Mouse (Mus musculus) right cerebral cortex, postnatal 4 days (tissue): ENCODE results near the gene Rae1.

Experiments
- DNase-seq: peaks from one replicate; pipeline ENCODE4 v3.0.0-alpha.2; 2022

Rae1 gene

GRCm38 (mm10) chr2:173050604-173051382 lies 50.9 kb downstream of the Rae1 start:
- DNase-seq, result no peak

GRCm38 (mm10) chr2:173052881-173053280 lies 53.0 kb downstream of the Rae1 start:
- no peak for DNase-seq

- DNase-seq, result no peak
Observed at GRCm38 (mm10) chr2:173053846-173054245, 53.9 kb downstream of the Rae1 start.

- no peak for DNase-seq
Observed at GRCm38 (mm10) chr2:173056303-173056881, 56.5 kb downstream of the Rae1 start.

GRCm38 (mm10) chr2:173056882-173057315 lies 57.0 kb downstream of the Rae1 start:
- DNase-seq, result no peak

- no peak for DNase-seq
Observed at GRCm38 (mm10) chr2:173057623-173058022, 57.7 kb downstream of the Rae1 start.

- DNase-seq, result no peak
Observed at GRCm38 (mm10) chr2:173058263-173058662, 58.3 kb downstream of the Rae1 start.

- no peak for DNase-seq
Observed at GRCm38 (mm10) chr2:173060450-173060849, 60.5 kb downstream of the Rae1 start.

- no peak for DNase-seq
Observed at GRCm38 (mm10) chr2:173061443-173062351, 61.8 kb downstream of the Rae1 start.

GRCm38 (mm10) chr2:173063219-173063618 lies 63.3 kb downstream of the Rae1 start:
- no peak for DNase-seq

- DNase-seq, result no peak
Observed at GRCm38 (mm10) chr2:173064864-173065263, 64.9 kb downstream of the Rae1 start.
